Mouse (Mus musculus) telencephalon, adult 2 months (tissue): ENCODE measurements at regions not wholly inside any gene's neighbourhood (a gene's known extent, or its start where the extent isn't known, plus 50 kb on each side); places are given as distances from the start of the nearest gene placed in this dataset.
A peak's percentile ranks its signal among the peaks of the same experiment; 100 is the strongest.

Experiments used
- DNase-seq: peaks from one replicate; pipeline ENCODE4 v3.0.0-alpha.2; 2011; ENCODE audit warnings: low read depth, low spot score

GRCm38 (mm10) chr5:85706598-85706997 is 358.8 kb downstream of the Cenpc1 start:
- no peak for DNase-seq

GRCm38 (mm10) chr5:85706084-85706483 is 359.3 kb downstream of the Cenpc1 start:
- DNase-seq = peak; percentile 64

GRCm38 (mm10) chr5:85677872-85678271 is 387.5 kb downstream of the Cenpc1 start:
- no peak for DNase-seq

- DNase-seq = peak; percentile 57
Observed at GRCm38 (mm10) chr5:85671121-85671520, 394.3 kb downstream of the Cenpc1 start.

GRCm38 (mm10) chr5:85661487-85661886 is 403.9 kb downstream of the Cenpc1 start:
- no peak for DNase-seq

GRCm38 (mm10) chr5:85621078-85621477 is 444.3 kb downstream of the Cenpc1 start:
- no peak for DNase-seq

GRCm38 (mm10) chr5:85614783-85615182 is 450.6 kb downstream of the Cenpc1 start:
- DNase-seq = no peak

- no peak for DNase-seq
Observed at GRCm38 (mm10) chr5:85612606-85613005, 452.8 kb downstream of the Cenpc1 start.

GRCm38 (mm10) chr5:85609104-85609503 is 456.3 kb downstream of the Cenpc1 start:
- DNase-seq = no peak

- no peak for DNase-seq
Observed at GRCm38 (mm10) chr5:85598164-85598563, 467.2 kb downstream of the Cenpc1 start.

- DNase-seq = no peak
Observed at GRCm38 (mm10) chr5:85595082-85595447, 470.3 kb downstream of the Cenpc1 start.

- DNase-seq = peak; percentile 39
Observed at GRCm38 (mm10) chr5:85594413-85595081, 470.8 kb downstream of the Cenpc1 start.

- no peak for DNase-seq
Observed at GRCm38 (mm10) chr5:85592236-85592635, 473.1 kb downstream of the Cenpc1 start.

- no peak for DNase-seq
Observed at GRCm38 (mm10) chr5:85586727-85587126, 478.7 kb downstream of the Cenpc1 start.

GRCm38 (mm10) chr5:85572531-85572930 is 492.9 kb downstream of the Cenpc1 start:
- DNase-seq = no peak

- peak; percentile 32 for DNase-seq
Observed at GRCm38 (mm10) chr5:85571967-85572366, 493.4 kb downstream of the Cenpc1 start.

GRCm38 (mm10) chr5:85571381-85571780 is 494.0 kb downstream of the Cenpc1 start:
- DNase-seq = peak; percentile 16

- DNase-seq = no peak
Observed at GRCm38 (mm10) chr5:85536329-85536728, 529.1 kb downstream of the Cenpc1 start.

GRCm38 (mm10) chr5:85525385-85526194 is 539.8 kb downstream of the Cenpc1 start:
- no peak for DNase-seq

- DNase-seq = no peak
Observed at GRCm38 (mm10) chr5:85505244-85505643, 560.1 kb downstream of the Cenpc1 start.

- no peak for DNase-seq
Observed at GRCm38 (mm10) chr5:85497261-85497660, 568.1 kb downstream of the Cenpc1 start.

- no peak for DNase-seq
Observed at GRCm38 (mm10) chr5:85485733-85486322, 579.6 kb downstream of the Cenpc1 start.

- no peak for DNase-seq
Observed at GRCm38 (mm10) chr5:85485157-85485556, 580.2 kb downstream of the Cenpc1 start.
